Mouse (Mus musculus): ENCODE data around the gene Nab2. TPM values are rescaled to one million over a fixed set of nuclear protein-coding genes. Genes with fewer than 3 reads are reported as not detected.
A peak's percentile ranks its signal among the peaks of the same experiment; 100 is the strongest.

Nab2 gene
- polyA plus RNA-seq, 1 experiment from 2014 or later = 19.5 TPM

DNA sequence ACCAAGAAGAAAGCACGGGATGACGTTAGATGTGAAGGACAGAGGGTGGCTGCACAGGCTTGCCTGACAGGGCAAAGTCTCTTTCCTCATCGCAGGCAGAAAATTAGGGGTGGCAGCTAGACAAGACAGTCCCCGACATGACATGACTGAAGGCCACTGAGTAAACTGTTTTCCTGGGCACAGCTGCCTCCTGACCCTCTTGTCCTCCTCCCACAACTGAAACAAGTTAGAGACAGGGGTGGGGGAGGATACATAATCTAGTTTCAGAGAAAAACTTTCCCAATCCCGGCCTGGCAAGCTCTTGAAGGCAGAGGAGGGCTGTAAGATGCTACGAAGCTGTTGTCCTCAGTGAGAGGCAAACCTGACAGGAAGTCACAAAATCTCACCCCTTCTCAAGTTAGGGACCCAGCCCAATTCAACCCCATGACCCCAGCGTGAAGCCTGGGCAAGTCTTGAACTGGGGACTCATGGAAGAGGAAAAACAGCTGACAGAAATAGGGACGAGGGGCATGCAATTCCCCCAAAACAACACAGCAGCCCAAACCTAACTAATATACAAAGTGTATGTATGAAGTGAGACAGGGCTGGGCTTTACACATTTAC, 49.1 kb downstream of the Nab2 start:
- peak overlapping the region; percentile 85 for H3K4me2 ChIP-seq
- H3K27ac ChIP-seq = peak overlapping the region; percentile 98
- H3K27me3 ChIP-seq = no peaks in the 10 kb centered on the region
- WGBS = 13% methylated on average over 8 of the region's 8 CpGs
- no peaks in the 10 kb centered on the region for H3K9me3 ChIP-seq
- H3K4me3 ChIP-seq = peak overlapping the region; percentile 87
- no peak for ATAC-seq (ENCODE audit: insufficient number of reproducible peaks, insufficient read depth, low FRiP score, low TSS enrichment, low read depth)
- H3K9ac ChIP-seq = peak overlapping the region; percentile 94
- peaks cover 5% of the 10 kb centered on the region for H3K36me3 ChIP-seq
- H3K4me1 ChIP-seq = peaks cover 64% of the 10 kb centered on the region

DNA sequence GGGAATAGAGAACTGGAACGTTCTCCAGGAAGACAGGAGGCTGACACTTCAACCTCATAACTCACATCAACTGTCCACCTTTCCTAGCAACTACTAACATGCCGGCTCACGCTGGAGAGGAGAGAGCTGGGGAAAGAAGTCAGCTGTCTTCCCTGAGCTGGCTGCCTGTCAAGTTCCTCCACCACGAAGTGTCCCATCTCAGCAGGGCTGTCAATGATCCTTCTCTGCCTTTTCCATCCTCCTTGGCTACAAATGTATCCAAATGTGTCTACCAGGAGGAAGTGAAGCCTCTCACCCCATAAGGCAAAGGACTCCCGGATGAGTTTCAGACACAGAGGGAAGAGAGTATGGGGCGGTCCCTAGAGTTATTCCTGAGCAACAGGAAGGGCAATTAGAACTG, 50.2 kb downstream of the Nab2 start:
- Histone ChIP-seq H3K9me3 (no peaks in the 10 kb centered on the region), H3K27ac (0 out of 2 replicates have a peak overlapping the region, but pooled peaks have one; percentile 98), H3K27me3 (no peaks in the 10 kb centered on the region), H3K36me3 (peaks cover 11% of the 10 kb centered on the region), H3K4me3 (peak overlapping the region; percentile 87), H3K9ac (peak overlapping the region; percentile 94), H3K4me2 (peak overlapping the region; percentile 85), H3K4me1 (peaks cover 75% of the 10 kb centered on the region)
- ATAC-seq (ENCODE audit: insufficient number of reproducible peaks, insufficient read depth, low FRiP score, low TSS enrichment, low read depth) = no peak
- WGBS = 26% methylated on average over 6 of the region's 6 CpGs

DNA sequence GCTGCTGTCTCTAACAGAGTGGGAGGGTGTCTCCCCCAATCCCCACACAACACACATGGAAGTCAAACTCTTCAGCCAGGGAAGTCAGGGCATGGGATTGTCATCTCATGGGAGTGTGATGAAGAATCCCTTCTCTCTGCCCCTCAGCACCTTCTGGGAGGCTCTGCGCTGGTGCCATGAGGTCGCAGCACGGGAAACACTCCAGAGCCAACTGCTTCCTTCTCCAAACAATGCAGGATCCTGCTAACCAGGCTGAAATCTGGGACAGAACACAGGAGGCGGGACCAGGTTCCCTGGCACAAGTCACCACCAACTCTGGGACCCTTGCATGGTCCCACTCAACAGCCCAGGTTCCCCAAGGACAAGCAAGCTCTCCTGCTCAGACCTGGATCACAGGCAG, 51.1 kb downstream of the Nab2 start:
- no peaks in the 10 kb centered on the region for H3K27me3 ChIP-seq
- peaks cover 77% of the 10 kb centered on the region for H3K4me1 ChIP-seq
- H3K4me2 ChIP-seq = peak overlapping the region; percentile 85
- no peak for ATAC-seq (ENCODE audit: insufficient number of reproducible peaks, insufficient read depth, low FRiP score, low TSS enrichment, low read depth)
- peak overlapping the region; percentile 4; the same call in 1 of the 2 replicates for H3K4me3 ChIP-seq
- peak overlapping the region; percentile 44 for H3K9ac ChIP-seq
- 53% methylated on average over 4 of the region's 4 CpGs for WGBS
- peak overlapping the region; percentile 74 for H3K27ac ChIP-seq
- peaks cover 20% of the 10 kb centered on the region for H3K36me3 ChIP-seq
- no peaks in the 10 kb centered on the region for H3K9me3 ChIP-seq

DNA sequence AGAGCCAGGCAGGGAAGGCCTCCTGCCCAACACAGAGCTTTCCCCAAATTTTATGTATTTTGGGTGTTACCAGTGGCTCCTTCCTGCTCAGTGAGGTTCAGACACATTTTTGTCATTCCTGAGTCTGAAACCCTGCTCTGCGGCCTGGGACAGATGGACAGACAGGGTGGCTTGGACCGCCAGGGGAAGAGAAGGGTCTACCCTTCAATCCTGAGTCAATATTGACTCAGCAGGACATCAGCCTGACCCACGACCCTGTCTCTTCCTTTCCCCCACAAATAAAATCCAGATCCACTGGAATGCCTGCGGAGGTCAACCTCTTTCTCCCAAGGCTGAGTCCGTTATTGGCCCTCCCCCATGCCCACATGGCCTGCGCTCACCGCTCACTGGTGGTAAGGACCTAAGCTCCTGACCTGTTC, 52.1 kb downstream of the Nab2 start:
- H3K9ac ChIP-seq = peak overlapping the region; percentile 64; the same call in 1 of the 2 replicates
- H3K36me3 ChIP-seq = peaks cover 30% of the 10 kb centered on the region
- H3K27ac ChIP-seq = peak overlapping the region; percentile 95
- H3K4me2 ChIP-seq = peak overlapping the region; percentile 85
- no peaks in the 10 kb centered on the region for H3K27me3 ChIP-seq
- 23% methylated on average over 7 of the region's 7 CpGs for WGBS
- H3K4me3 ChIP-seq = peak overlapping the region; percentile 8; the same call in 1 of the 2 replicates
- H3K4me1 ChIP-seq = peaks cover 72% of the 10 kb centered on the region
- H3K9me3 ChIP-seq = no peaks in the 10 kb centered on the region
- no peak for ATAC-seq (ENCODE audit: insufficient number of reproducible peaks, insufficient read depth, low FRiP score, low TSS enrichment, low read depth)

DNA sequence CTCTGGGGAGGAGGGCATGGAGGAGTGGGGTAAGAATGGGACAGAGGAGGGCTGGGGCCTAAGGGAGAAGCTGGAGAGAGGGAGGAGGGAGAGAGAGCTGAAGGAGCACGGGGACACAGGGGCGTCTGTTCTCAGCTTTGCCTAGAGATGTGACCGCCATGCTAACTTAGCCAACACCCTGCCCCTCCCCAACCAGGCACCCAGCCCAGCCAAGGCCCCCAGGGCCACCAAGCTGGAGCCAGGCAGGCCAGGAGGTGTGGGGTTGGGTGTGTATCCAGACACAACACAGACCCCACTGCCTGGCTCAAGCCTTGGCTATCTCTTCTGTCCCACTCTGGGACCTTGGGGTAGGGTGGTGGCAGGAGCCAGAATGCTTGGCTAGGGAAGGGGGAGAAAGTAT, 52.8 kb downstream of the Nab2 start:
- H3K9me3 ChIP-seq = no peaks in the 10 kb centered on the region
- H3K4me2 ChIP-seq = peak overlapping the region; percentile 85
- WGBS = 33% methylated on average over 3 of the region's 3 CpGs
- peak overlapping the region; percentile 95 for H3K27ac ChIP-seq
- peak overlapping the region; percentile 64; the same call in 1 of the 2 replicates for H3K9ac ChIP-seq
- H3K4me1 ChIP-seq = peaks cover 73% of the 10 kb centered on the region
- H3K36me3 ChIP-seq = peaks cover 35% of the 10 kb centered on the region
- ATAC-seq (ENCODE audit: insufficient number of reproducible peaks, insufficient read depth, low FRiP score, low TSS enrichment, low read depth) = no peak
- H3K4me3 ChIP-seq = peak overlapping the region; percentile 8; the same call in 1 of the 2 replicates
- H3K27me3 ChIP-seq = no peaks in the 10 kb centered on the region

DNA sequence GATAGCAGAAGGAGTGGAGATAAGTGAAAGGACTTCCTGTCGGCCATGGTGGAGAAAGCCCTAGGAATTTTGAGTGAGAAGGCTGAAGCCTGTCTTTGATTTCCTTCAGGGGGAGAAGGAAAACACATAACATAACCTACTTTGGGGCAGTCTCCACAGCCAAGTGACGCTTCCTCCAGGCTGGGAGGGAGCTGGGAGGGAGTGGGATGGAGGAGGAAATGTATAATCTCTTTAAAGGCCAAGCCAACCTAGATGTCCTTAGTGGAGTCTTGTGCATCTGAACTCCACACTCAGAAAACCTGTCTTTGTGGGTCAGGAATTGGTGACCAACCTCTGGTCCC, 53.4 kb downstream of the Nab2 start:
- no peak; the same call in 1 of the 2 replicates for ATAC-seq (ENCODE audit: insufficient number of reproducible peaks, insufficient read depth, low FRiP score, low TSS enrichment, low read depth)
- peak overlapping the region; percentile 29 for H3K4me3 ChIP-seq
- 16% methylated on average over 2 of the region's 2 CpGs for WGBS

DNA sequence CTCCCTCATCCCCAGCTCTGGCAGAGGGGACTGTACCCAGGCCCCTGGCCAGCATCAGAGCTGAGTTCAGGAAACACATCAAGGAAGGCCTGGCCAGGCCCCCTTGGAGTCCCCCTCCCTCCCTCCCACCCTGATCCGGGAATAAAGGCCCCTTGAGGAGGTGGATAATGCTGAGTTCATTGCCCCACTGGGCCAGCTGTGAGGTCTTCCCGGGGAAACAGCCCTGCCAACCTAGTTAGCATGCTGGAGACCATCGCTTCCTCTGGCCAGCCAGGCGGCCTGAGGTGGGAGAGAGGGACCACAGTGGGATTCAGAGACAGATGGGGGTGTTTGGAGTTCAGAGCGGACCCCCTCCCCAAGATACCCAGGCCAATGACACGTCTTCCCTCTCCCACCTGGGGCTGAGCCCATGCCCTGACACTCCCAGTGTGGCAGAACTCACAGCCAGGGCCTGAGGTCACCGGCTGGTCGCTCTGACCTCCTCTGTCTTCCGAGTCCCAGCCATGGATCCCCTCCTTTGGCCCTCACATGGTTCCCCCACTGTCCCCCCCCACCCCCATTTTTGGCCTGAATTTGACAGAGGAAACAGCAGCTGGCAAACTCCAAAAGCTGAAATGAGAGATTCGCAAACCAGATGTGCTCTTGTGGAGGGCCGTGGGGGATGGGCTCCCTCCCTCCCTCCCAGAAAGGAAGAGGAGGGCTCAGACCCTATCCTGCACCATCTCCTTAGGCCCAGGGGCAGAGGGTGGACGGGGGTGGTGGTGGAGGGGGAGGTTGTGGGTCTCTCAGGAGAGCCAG, 53.9 kb downstream of the Nab2 start:
- Histone ChIP-seq H3K27me3 (no peaks in the 10 kb centered on the region), H3K4me2 (peak overlapping the region; percentile 85), H3K4me1 (peaks cover 79% of the 10 kb centered on the region), H3K9ac (peak overlapping the region; percentile 64), H3K27ac (peak overlapping the region; percentile 95), H3K4me3 (peak overlapping the region; percentile 29), H3K36me3 (peaks cover 47% of the 10 kb centered on the region), H3K9me3 (no peaks in the 10 kb centered on the region)
- WGBS = 16% methylated on average over 12 of the region's 12 CpGs
- ATAC-seq (ENCODE audit: insufficient number of reproducible peaks, insufficient read depth, low FRiP score, low TSS enrichment, low read depth) = peak; percentile 32; the same call in 1 of the 2 replicates

More for the DNA sequence above, 53.4 kb downstream of the Nab2 start:
- Histone ChIP-seq H3K36me3 (peaks cover 41% of the 10 kb centered on the region), H3K27ac (peak overlapping the region; percentile 95), H3K4me1 (peaks cover 79% of the 10 kb centered on the region), H3K9me3 (no peaks in the 10 kb centered on the region), H3K4me2 (peak overlapping the region; percentile 85), H3K27me3 (no peaks in the 10 kb centered on the region), H3K9ac (peak overlapping the region; percentile 64)

DNA sequence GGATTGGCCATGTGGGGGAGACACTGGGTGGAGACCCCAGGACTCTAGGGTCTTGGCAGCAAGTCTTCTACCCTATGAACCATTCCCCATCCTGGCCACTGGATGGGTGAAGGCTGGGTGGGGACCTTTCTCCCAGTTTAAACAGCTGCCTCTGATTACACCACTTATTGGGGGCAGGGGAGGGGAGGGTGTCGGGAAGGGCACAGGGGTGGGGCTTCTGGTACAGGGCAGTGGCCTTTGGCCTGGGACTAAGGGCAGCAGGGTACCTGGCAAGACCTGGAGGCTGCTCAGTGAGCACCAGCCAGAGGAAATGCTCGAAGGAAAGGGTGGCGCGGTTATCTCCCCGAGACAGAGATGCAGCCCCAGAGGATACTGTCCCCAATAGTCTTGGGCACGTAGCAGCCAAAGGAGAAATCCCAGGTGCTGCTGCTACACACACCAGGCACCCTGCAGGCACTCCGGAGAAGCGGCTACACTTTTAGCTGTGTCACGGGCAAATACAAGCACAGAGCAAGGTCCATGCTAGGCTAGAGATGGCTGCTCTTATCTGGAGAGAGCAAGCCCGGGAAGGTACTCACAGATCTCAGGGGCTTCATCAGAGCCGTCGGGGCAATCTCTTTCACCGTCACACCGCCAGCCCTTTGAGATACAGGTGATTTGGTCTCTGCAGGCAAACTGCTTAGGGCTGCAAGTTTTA, 56.1 kb downstream of the Nab2 start:
- no peaks in the 10 kb centered on the region for H3K9me3 ChIP-seq
- H3K4me3 ChIP-seq = no peak overlapping the region
- 81% methylated on average over 14 of the region's 14 CpGs for WGBS
- H3K4me1 ChIP-seq = peaks cover 70% of the 10 kb centered on the region
- H3K4me2 ChIP-seq = no peak overlapping the region
- no peak overlapping the region for H3K9ac ChIP-seq
- no peaks in the 10 kb centered on the region for H3K27me3 ChIP-seq
- no peak overlapping the region for H3K27ac ChIP-seq
- peaks cover 66% of the 10 kb centered on the region for H3K36me3 ChIP-seq
- ATAC-seq (ENCODE audit: insufficient number of reproducible peaks, insufficient read depth, low FRiP score, low TSS enrichment, low read depth) = no peak

Other genes starting within 250 kb of the Nab2 start
- 2.0 and 3.2 TPM in 2 replicates for gene Stac3, start 166.9 kb downstream of the Nab2 start, polyA plus RNA-seq (2015; fragmentation: Nextera tagmentation; extraction: Ambion mirVana)
- 20.0 and 32.7 TPM in 2 replicates for gene Ndufa4l2, start 153.6 kb downstream of the Nab2 start, polyA plus RNA-seq (2015; fragmentation: Nextera tagmentation; extraction: Ambion mirVana)
- gene Shmt2, start 146.1 kb downstream of the Nab2 start, polyA plus RNA-seq (2015; fragmentation: Nextera tagmentation; extraction: Ambion mirVana) = 81.7 and 92.3 TPM in 2 replicates
- gene Nxph4, start 134.0 kb downstream of the Nab2 start, polyA plus RNA-seq (2015; fragmentation: Nextera tagmentation; extraction: Ambion mirVana) = 3.0 and 3.9 TPM in 2 replicates
- 139 and 159 TPM in 2 replicates for gene Lrp1, start 47.4 kb downstream of the Nab2 start, polyA plus RNA-seq (2015; fragmentation: Nextera tagmentation; extraction: Ambion mirVana)
- 21.1 and 22.0 TPM in 2 replicates for gene Stat6, start 25.6 kb downstream of the Nab2 start, polyA plus RNA-seq (2015; fragmentation: Nextera tagmentation; extraction: Ambion mirVana)
- gene Nemp1, start 1.7 kb downstream of the Nab2 start, polyA plus RNA-seq (2015; fragmentation: Nextera tagmentation; extraction: Ambion mirVana) = 9.1 and 10.6 TPM in 2 replicates
- gene Myo1a, start 36.6 kb upstream of the Nab2 start, polyA plus RNA-seq (2015; fragmentation: Nextera tagmentation; extraction: Ambion mirVana) = 0.66 and 2.5 TPM in 2 replicates
- 0.55 TPM in 1 of 2 replicates, not detected in the other for gene Tac2, start 55.9 kb upstream of the Nab2 start, polyA plus RNA-seq (2015; fragmentation: Nextera tagmentation; extraction: Ambion mirVana)
- gene Zbtb39, start 71.0 kb upstream of the Nab2 start, polyA plus RNA-seq (2015; fragmentation: Nextera tagmentation; extraction: Ambion mirVana) = 3.7 TPM in 2 replicates
- 0.90 and 1.2 TPM in 2 replicates for gene Gpr182, start 83.2 kb upstream of the Nab2 start, polyA plus RNA-seq (2015; fragmentation: Nextera tagmentation; extraction: Ambion mirVana)
- 0.06 TPM in 1 of 2 replicates, not detected in the other for gene Rdh1, start 91.2 kb upstream of the Nab2 start, polyA plus RNA-seq (2015; fragmentation: Nextera tagmentation; extraction: Ambion mirVana)
- not detected in 2 replicates for gene Rdh16f1, start 91.2 kb upstream of the Nab2 start, polyA plus RNA-seq (2015; fragmentation: Nextera tagmentation; extraction: Ambion mirVana)
- 0.34 and 0.37 TPM in 2 replicates for gene Rdh9, start 107.8 kb upstream of the Nab2 start, polyA plus RNA-seq (2015; fragmentation: Nextera tagmentation; extraction: Ambion mirVana)
- gene Rdh16, start 132.6 kb upstream of the Nab2 start, polyA plus RNA-seq (2015; fragmentation: Nextera tagmentation; extraction: Ambion mirVana) = not detected in 2 replicates
- gene Rdh19, start 181.4 kb upstream of the Nab2 start, polyA plus RNA-seq (2015; fragmentation: Nextera tagmentation; extraction: Ambion mirVana) = not detected in 2 replicates
- not detected in 2 replicates for gene Rdh16f2, start 197.9 kb upstream of the Nab2 start, polyA plus RNA-seq (2015; fragmentation: Nextera tagmentation; extraction: Ambion mirVana)
- 0.21 TPM in 1 of 2 replicates, not detected in the other for gene Rdh7, start 220.2 kb upstream of the Nab2 start, polyA plus RNA-seq (2015; fragmentation: Nextera tagmentation; extraction: Ambion mirVana)
- gene Sdr9c7, start 229.9 kb upstream of the Nab2 start, polyA plus RNA-seq (2015; fragmentation: Nextera tagmentation; extraction: Ambion mirVana) = 0.08 and 0.10 TPM in 2 replicates

Data from embryonic facial prominence, embryonic 13.5 days (tissue).